Mouse (Mus musculus) megakaryocyte, adult 5-6 weeks (primary cell): Measurements from ENCODE around the gene Atp6v1g3. TPM values are rescaled to one million over a fixed set of nuclear protein-coding genes. Genes with fewer than 3 reads are reported as not detected.

Source experiments
- total RNA-seq, 2 experiments: library from RNA; stranded (forward) in 1 of 2; stranded (reverse) in 1 of 2; fragments of 153-499, 151-499 nt in 1 of 2; fragments of 221-1000, 200-1000 nt in 1 of 2; gene quantifications; 2 replicates each; pipeline versions ENCODE4 v1.2.3 to v1.2.4; 2015 to 2017

Gene Atp6v1g3
- total RNA-seq, 2 experiments from 2014 or later, result not detected

Other genes with a start within 250 kb of the Atp6v1g3 start
- gene Ptprc, start 98.0 kb upstream of the Atp6v1g3 start, total RNA-seq (2015), result 547 TPM in 2 replicates
- gene Ptprc, start 98.0 kb upstream of the Atp6v1g3 start, total RNA-seq (2017), result 704 and 786 TPM in 2 replicates